Mouse (Mus musculus) midbrain, embryonic 13.5 days (tissue): ENCODE measurements around the gene Eno3. TPM values are rescaled to one million over a fixed set of nuclear protein-coding genes. Genes with fewer than 3 reads are reported as not detected.

Source experiments
- ATAC-seq: fragments of 200-750 bp; cut with Nextera tagmentation; 2 replicates; pipeline ENCODE4 v1.8.0; 2017; ENCODE audit warnings: mild to moderate bottlenecking, moderate TSS enrichment, moderate library complexity
- H3K27ac ChIP-seq: fragments of 300-500 bp; sonication (generic); 2 replicates; pipeline ENCODE4 v1.5.1; 2015; ENCODE audit warnings: inconsistent platforms, mild to moderate bottlenecking, moderate library complexity
- H3K27me3 ChIP-seq: fragments of 300-500 bp; sonication (generic); 2 replicates; pipeline ENCODE4 v1.6.1; 2015; ENCODE audit warnings: mild to moderate bottlenecking, inconsistent platforms
- H3K36me3 ChIP-seq: fragments of 300-500 bp; sonication (generic); 2 replicates; pipeline ENCODE4 v1.6.1; 2015; ENCODE audit warnings: mild to moderate bottlenecking, inconsistent platforms
- H3K4me1 ChIP-seq: fragments of 300-500 bp; sonication (generic); replicated peaks from 2 replicates; pipeline ENCODE4 v1.6.1; 2015; ENCODE audit warnings: inconsistent platforms
- H3K4me2 ChIP-seq: fragments of 300-500 bp; sonication (generic); replicated peaks from 2 replicates; pipeline ENCODE4 v1.6.1; 2015; ENCODE audit warnings: moderate library complexity, mild to moderate bottlenecking, inconsistent platforms
- H3K4me3 ChIP-seq: fragments of 300-500 bp; sonication (generic); replicated peaks from 2 replicates; pipeline ENCODE4 v1.5.1; 2015; ENCODE audit warnings: mild to moderate bottlenecking, inconsistent platforms
- H3K9ac ChIP-seq: fragments of 300-500 bp; sonication (generic); replicated peaks from 2 replicates; pipeline ENCODE4 v1.6.1; 2015; ENCODE audit warnings: mild to moderate bottlenecking, inconsistent platforms
- H3K9me3 ChIP-seq: fragments of 300-500 bp; sonication (generic); 2 replicates; pipeline ENCODE4 v1.6.1; 2016; ENCODE audit warnings: mild to moderate bottlenecking, inconsistent platforms
- WGBS: fragments of 180-500 bp; shearing (Covaris S2); methylation state at CpG from one replicate; pipeline ENCODE4 v1.1.7; 2015; 5-methylcytosine and 5-hydroxymethylcytosine counted together
- polyA plus RNA-seq: library from polyadenylated mRNA; unstranded; fragments of >200 nt; fragmentation: Nextera tagmentation; extraction: Ambion mirVana; gene quantifications from 2 replicates; pipeline ENCODE4 v1.2.1, GENCODE M21; 2015

Eno3 gene
- polyA plus RNA-seq, 1 experiment from 2014 or later: 9.5 TPM

DNA sequence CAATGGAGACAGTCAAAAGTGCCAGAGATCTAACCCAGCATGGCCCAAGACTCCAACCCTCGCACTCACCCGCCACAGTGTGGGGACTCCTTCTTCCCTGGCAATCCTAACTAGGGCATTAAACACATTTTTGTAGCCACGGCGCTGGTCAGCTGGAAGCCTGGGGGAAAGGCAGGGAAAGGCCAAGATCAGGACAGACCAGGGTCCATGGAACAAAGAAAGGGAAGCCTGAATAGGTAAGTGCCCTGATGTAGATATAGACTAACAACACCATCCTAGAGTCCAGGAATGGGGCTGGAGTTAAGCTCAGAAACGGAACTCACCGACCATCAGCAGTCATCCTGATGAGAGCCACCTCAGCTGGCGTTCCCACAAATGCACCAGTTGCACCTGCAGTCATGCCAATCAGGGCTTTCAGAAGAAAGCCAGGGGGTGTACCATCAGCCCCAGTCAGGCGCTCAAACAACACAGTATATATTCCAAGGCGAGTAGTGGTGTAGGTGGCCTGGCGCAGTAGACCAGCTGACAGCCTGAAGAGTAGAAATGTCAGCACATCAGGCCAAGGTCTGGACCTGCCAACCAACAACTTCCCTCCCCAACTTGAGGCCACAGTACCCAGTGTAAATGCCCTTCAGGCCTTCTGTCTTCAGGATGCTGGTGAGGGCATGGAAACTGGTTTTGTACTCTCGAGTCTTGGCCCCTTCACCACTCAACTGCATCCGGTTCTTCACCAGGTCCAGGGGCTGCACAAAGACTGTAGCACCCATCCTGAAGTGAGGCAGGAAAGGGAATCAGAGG, 11.3 kb upstream of the Eno3 start:
- Histone ChIP-seq H3K9me3 (no peaks in the 10 kb centered on the region), H3K4me1 (peaks cover 39% of the 10 kb centered on the region), H3K4me3 (peak overlapping the region; percentile 72), H3K27ac (peak overlapping the region; percentile 92; the same call in 1 of the 2 replicates), H3K9ac (peak overlapping the region; percentile 92), H3K27me3 (no peaks in the 10 kb centered on the region), H3K4me2 (peak overlapping the region; percentile 90), H3K36me3 (peaks cover 48% of the 10 kb centered on the region)
- 0 out of 2 replicates have a peak, but pooled peaks have one; percentile 1 for ATAC-seq
- 94% methylated on average over 12 of the region's 12 CpGs for WGBS

DNA sequence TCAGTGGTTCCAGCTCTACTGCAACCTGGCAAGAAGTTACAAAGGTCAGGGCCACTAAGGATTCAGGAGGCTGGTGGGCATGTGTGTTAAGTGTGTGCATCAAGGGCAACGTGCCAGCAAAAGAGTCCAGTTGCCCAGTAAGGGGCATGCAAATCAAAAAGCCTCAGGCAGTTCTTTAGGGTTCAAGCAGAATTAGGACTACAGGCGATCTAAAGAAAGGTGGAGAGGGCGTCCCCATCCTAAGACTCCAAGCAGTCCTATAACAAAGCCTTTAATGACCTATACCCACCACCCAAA, 10.8 kb upstream of the Eno3 start:
- H3K27ac ChIP-seq: peak overlapping the region; percentile 92
- peak overlapping the region; percentile 92 for H3K9ac ChIP-seq
- peak; percentile 10; the same call in 1 of the 2 replicates for ATAC-seq
- peaks cover 42% of the 10 kb centered on the region for H3K4me1 ChIP-seq
- H3K4me3 ChIP-seq: peak overlapping the region; percentile 72
- peak overlapping the region; percentile 90 for H3K4me2 ChIP-seq
- no peaks in the 10 kb centered on the region for H3K9me3 ChIP-seq
- no peaks in the 10 kb centered on the region for H3K27me3 ChIP-seq
- H3K36me3 ChIP-seq: peaks cover 53% of the 10 kb centered on the region
- 25% methylated on average over 3 of the region's 3 CpGs for WGBS

DNA sequence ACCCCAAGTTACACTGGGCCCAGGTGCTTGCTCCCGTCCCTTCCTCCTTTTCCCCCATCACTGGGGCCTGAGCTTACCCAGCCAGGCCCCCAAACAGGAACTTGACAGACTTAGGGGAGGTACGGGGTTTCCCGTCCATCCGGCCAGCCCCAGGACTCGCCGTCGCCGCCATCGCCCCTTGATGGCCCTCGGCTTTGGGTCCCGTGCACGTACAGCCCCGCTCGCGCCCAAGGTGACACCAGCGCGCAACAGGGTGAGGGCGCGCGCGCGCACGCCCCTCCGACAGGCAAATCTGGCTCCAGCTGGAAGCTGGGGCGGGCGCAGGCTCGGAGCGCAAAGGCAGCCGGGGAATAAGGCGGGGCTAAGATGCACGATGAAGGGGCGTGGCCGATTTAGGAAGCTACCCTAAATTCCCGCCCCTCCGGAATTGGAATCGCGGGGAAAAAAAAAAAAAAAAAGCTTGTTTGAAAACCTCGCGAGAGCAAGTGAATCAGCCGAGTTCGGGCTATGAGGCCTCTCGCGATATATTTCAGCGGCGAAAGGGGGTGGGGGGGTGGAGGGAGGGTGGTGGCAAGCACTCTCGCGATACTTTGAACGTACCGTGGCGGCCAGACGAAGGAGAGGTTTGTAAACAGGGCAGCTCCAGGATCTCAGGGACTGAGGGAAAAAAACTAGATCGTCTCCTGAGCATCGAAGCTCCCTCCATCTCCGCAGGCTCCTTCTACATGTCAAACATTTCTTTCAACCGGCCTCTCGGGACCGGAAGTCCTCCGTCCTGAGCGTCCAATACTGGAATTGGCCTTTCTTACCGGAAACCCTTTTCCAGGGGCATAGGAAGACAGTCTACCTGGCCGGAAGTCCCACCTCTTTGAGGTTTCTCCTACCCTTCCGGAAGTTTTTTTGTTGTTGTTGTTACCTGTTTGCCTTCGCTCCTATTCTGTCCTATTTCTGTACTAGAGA, 10.0 kb upstream of the Eno3 start, which contains the start of the genes Rnf167 and Slc25a11:
Rnf167 (plus strand) TSS at position 545 of the 960 bp plus-strand sequence.
Slc25a11 (minus strand) TSS at position 789 of the 960 bp plus-strand sequence.
- peak; percentile 88 for ATAC-seq
- Histone ChIP-seq H3K4me3 (peak within 1 kb of the TSS; percentile 72), H3K9me3 (no peaks in the 10 kb centered on the region), H3K27me3 (no peaks in the 10 kb centered on the region), H3K4me1 (peaks cover 47% of the 10 kb centered on the region), H3K36me3 (peaks cover 60% of the 10 kb centered on the region), H3K4me2 (peak within 1 kb of the TSS; percentile 98), H3K9ac (peak within 1 kb of the TSS; percentile 92), H3K27ac (peak within 1 kb of the TSS; percentile 92)
- under 1% methylated on average over 63 of the region's 63 CpGs for WGBS

DNA sequence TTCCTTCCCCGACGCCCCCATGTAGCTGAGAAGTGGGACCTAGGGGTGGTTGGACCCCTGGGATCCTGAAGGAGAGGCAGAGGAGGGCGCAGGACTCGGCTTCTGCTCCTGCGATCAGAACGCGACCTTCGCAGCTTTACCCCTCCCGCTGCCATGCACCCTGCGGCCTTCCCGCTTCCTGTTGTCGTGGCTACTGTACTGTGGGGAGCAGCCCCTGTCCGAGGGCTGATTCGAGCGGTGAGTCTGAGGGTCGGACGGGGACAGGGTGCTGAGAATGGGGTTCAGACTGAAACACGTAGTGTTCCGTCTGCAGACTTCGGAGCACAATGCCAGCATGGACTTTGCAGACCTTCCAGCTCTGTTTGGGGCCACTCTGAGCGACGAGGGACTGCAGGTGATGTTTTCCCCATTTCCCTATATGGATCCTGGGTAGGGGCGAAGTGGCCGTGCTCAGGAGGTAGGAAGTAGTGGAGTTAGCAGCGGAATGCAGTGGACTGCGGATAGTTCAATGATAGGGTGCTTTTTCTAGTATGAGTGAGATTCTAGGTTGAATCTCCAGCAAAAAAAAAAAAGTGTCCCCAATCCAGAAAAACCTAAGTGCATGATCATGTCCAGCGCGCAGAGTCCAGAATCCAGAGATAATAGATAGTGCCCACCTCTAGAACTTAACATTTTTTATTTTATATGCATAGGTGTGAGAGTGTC, 9.1 kb upstream of the Eno3 start:
- ATAC-seq: peak; percentile 35
- Histone ChIP-seq H3K4me2 (peak overlapping the region; percentile 98), H3K9ac (peak overlapping the region; percentile 83), H3K9me3 (no peaks in the 10 kb centered on the region), H3K4me3 (peak overlapping the region; percentile 72), H3K4me1 (peaks cover 56% of the 10 kb centered on the region), H3K27me3 (no peaks in the 10 kb centered on the region), H3K36me3 (peaks cover 65% of the 10 kb centered on the region), H3K27ac (peak overlapping the region; percentile 92)
- 4% methylated on average over 28 of the region's 28 CpGs for WGBS

DNA sequence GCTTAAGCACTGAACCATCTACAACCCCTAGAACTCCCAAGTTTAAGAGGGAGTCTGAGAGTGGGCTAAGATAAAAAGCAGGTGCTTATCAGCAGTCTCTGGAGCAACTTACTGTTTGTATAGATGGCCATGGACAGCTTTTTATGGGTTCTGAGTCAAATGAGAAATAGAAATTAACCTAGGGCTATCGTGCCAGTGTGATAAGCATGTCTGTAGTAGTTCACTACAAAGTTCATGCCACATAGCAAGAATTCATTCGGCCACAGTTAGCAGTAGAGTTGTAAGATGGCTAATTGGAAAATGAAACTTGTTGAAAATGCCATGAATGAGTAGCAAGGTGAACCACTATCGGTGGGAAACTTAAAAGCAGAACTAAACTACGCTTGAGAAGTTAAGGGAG, 8.5 kb upstream of the Eno3 start:
- peaks cover 61% of the 10 kb centered on the region for H3K4me1 ChIP-seq
- peak overlapping the region; percentile 98 for H3K4me2 ChIP-seq
- H3K27ac ChIP-seq: no peak overlapping the region

DNA sequence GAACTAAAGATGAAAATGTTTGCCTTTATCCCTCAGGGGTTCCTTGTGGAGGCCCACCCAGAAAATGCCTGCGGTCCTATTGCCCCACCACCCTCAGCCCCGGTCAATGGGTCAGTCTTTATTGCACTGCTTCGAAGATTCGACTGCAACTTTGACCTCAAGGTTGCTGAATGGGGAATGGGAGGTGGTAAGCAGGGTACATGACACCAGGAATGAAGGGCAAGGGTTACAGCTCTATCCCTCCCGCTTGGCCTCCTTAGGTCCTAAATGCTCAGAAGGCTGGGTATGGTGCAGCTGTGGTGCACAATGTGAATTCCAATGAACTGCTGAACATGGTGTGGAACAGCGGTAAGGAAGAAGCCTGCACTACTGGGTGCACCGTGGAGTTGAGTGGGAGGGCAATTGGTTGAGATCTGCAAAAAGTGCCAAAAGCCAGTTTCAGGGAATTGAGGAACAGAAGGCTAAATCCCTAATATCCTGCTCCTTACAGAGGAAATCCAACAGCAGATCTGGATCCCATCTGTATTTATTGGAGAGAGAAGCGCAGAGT, 7.7 kb upstream of the Eno3 start:
- no peak for ATAC-seq
- Histone ChIP-seq H3K4me3 (peak overlapping the region; percentile 72; the same call in 1 of the 2 replicates), H3K9ac (no peak overlapping the region), H3K4me2 (peak overlapping the region; percentile 98), H3K4me1 (peaks cover 61% of the 10 kb centered on the region), H3K36me3 (peaks cover 52% of the 10 kb centered on the region), H3K27ac (no peak overlapping the region), H3K9me3 (no peaks in the 10 kb centered on the region), H3K27me3 (no peaks in the 10 kb centered on the region)
- 88% methylated on average over 8 of the region's 8 CpGs for WGBS

More for the DNA sequence above, 8.5 kb upstream of the Eno3 start:
- no peak for ATAC-seq
- H3K9me3 ChIP-seq: no peaks in the 10 kb centered on the region
- 89% methylated on average over 4 of the region's 4 CpGs for WGBS
- H3K36me3 ChIP-seq: peaks cover 60% of the 10 kb centered on the region
- peak overlapping the region; percentile 72 for H3K4me3 ChIP-seq
- H3K27me3 ChIP-seq: no peaks in the 10 kb centered on the region
- peak overlapping the region; percentile 83 for H3K9ac ChIP-seq

DNA sequence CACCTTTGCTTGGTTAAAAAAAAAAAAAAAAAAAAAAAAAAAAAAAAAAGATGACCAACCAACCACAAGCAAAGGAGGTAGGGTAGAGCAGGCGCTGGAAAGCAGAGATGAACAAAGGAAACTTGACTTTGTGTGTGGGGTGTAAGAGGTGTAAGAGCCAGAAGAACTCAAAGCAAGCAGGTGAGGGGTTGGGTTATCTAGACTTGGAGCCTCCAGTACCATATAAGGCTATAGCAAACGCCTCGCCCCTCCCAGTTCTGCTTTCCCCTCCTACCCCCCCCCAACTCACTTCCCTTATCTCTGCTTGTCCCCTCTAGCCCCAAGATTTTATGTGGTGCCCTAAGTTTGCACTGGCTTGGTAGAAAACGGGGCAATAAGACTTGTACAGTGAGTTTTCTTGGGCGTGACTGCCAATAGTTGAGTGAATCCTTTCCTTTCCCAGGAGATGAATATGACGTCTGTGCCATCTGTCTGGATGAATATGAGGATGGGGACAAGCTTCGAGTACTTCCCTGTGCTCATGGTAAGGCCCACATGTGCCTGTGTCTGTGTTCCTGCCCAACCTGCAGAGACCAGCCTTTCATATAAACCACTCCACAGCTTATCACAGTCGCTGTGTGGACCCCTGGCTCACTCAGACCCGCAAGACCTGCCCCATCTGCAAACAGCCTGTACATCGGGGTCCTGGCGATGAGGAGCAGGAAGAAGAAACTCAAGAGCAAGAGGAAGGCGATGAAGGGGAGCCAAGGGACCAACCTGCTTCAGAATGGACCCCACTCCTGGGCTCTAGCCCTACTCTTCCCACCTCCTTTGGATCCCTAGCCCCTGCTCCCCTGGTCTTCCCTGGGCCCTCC, 6.5 kb upstream of the Eno3 start:
- WGBS: 84% methylated on average over 12 of the region's 12 CpGs
- Histone ChIP-seq H3K9ac (no peak overlapping the region), H3K4me1 (peaks cover 59% of the 10 kb centered on the region), H3K27ac (no peak overlapping the region), H3K4me3 (no peak overlapping the region), H3K27me3 (no peaks in the 10 kb centered on the region), H3K9me3 (no peaks in the 10 kb centered on the region), H3K4me2 (no peak overlapping the region), H3K36me3 (peaks cover 41% of the 10 kb centered on the region)
- no peak for ATAC-seq

DNA sequence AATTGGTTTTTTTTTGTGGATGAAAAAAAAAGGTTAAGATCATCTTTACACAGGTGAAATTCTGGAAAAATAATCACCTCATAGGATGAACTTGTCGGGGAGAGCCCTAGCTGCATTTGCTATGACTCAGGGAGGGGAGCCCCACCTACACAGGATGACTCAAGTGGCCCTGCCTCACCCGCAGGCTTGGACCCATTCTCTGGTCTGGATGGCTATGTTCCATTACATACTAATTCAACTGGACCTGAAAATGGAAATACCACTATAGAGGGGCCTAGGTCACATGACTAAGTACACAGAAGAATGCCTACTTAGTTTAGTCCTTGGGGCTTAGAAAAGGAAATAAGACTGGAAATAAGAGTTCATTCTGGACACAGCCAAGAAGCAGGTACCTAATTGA, 5.6 kb upstream of the Eno3 start:
- H3K9ac ChIP-seq: no peak overlapping the region
- no peak overlapping the region for H3K27ac ChIP-seq
- no peaks in the 10 kb centered on the region for H3K27me3 ChIP-seq
- no peak for ATAC-seq
- H3K36me3 ChIP-seq: peaks cover 41% of the 10 kb centered on the region
- WGBS: 86% methylated on average over 2 of the region's 2 CpGs
- H3K4me3 ChIP-seq: no peak overlapping the region
- no peak overlapping the region for H3K4me2 ChIP-seq
- H3K9me3 ChIP-seq: no peaks in the 10 kb centered on the region
- H3K4me1 ChIP-seq: peaks cover 59% of the 10 kb centered on the region

DNA sequence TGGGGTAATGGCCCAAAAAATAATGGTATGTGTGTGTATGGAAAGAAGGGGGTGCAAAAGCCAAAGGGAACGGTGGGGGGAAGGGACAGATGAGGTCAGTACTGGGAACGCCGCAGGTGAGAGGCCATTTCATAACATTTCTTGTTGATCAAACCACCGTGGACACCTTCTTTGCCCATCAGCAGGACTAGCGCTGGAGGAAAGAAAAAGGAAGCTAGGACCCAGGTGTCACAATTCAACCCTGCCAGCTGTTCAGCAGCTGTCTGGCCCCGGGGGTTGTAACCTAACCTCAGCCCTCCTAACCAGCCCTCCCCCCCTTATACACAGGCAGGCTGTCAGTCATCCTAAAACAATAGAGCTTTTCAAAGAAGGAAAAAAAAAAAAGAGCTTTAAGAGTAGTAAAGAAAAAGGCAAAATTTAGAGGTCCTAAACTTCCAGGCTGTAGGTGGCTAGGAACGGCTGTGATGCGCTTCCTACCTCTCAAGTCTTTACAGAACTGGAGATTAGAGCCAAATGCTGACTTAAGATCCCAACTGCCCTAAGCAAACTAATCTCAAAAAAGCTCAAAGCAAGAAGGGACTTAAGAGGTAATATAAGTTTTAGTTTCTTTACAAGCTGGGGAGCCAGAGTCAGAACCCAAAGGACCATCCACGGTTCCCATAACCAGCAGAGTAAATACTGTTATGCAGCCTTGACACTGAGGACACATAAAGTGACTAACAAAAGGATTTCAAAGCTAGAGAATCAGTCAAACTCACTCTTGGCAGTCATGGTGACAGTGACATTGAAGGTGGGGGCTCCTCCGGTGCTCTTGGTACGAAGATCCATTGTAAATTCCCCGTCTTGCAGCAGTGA, 4.7 kb upstream of the Eno3 start:
- 77% methylated on average over 12 of the region's 12 CpGs for WGBS
- H3K27ac ChIP-seq: no peak overlapping the region

DNA sequence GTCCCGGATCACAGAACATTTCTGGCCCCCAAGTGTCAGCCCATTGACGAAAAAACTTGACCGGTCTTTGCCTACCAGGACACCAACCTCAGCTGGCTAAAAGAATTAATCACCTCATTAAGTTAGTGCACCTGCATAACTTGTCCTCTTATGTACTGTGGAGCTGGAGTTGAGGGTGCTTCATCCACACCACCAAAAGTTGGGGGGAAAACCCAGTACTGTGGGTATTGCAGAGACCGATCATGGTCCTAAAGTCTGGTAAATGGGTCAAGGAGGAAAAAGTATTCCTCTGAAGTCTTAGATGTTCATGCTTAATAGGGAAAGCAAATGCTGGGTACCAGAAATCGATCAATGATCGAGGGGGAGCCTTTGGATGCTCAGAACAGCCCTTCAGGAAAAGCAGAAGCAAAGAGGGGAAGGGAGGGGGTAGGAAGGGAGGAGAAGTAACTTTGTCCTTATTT, 4.1 kb upstream of the Eno3 start:
- Histone ChIP-seq H3K27ac (peak overlapping the region; percentile 97), H3K4me2 (peak overlapping the region; percentile 75), H3K9me3 (no peaks in the 10 kb centered on the region), H3K36me3 (peaks cover 41% of the 10 kb centered on the region), H3K4me3 (peak overlapping the region; percentile 73), H3K4me1 (peaks cover 61% of the 10 kb centered on the region), H3K27me3 (0 out of 2 replicates have a peak, but pooled peaks cover 3% of the 10 kb centered on the region), H3K9ac (peak overlapping the region; percentile 90)
- ATAC-seq: no peak
- 64% methylated on average over 6 of the region's 6 CpGs for WGBS

More for the DNA sequence above, 4.7 kb upstream of the Eno3 start:
- H3K4me2 ChIP-seq: peak overlapping the region; percentile 75
- peaks cover 41% of the 10 kb centered on the region for H3K36me3 ChIP-seq
- peak overlapping the region; percentile 73 for H3K4me3 ChIP-seq
- peak overlapping the region; percentile 90 for H3K9ac ChIP-seq
- no peak for ATAC-seq
- H3K4me1 ChIP-seq: peaks cover 64% of the 10 kb centered on the region
- no peaks in the 10 kb centered on the region for H3K27me3 ChIP-seq
- no peaks in the 10 kb centered on the region for H3K9me3 ChIP-seq
